Comparison of ENCODE assay signal across 11 mouse cellular contexts in the genomic region with DNA sequence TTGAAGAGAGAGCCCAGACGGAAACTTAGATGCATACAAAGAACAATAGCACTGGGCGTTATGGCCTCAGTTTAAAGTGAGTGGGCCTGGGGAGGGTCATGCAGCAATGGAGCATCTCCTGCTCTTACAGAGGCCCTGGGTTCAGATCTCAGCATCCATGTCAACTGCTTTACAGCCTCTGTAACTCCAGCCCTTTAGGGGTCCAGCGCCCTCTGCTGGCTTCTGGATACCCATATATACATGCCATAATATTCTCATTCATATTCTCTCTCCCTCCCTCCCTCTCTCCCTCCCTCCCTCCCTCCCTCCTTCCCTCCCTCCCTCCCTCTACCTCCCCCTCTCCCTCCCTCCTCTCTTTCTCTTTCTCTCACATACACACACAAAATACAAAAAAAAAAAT. TPM values are rescaled to one million over a fixed set of nuclear protein-coding genes. Genes with fewer than 3 reads are reported as not detected.
DNase-seq lines count a peak whose midpoint lies in the region; ATAC-seq and TF ChIP-seq lines count a peak whose summit lies in the region.
"Had no signal": no experiment of that assay in that cellular context is flagged by ENCODE, and none has a peak within 500 bp of the region (broad histone marks: within the 10 kb centered on the region; RNA-seq: fewer than 3 reads in every experiment).

No protein-coding gene starts in this region.

- peak; percentile 72 for ATAC-seq in megakaryocyte progenitor cell, adult 5-6 weeks (replicated peaks; ENCODE audit: poor library complexity)

- no peaks in the 10 kb centered on the region for H3K27me3 ChIP-seq in heart, adult 2 months (ENCODE audit: control insufficient read depth, insufficient read depth, low read length)
- H3K27me3 ChIP-seq: hindbrain, embryonic 15.5 days; limb, embryonic 13.5 days had no signal

- no peak for TF ChIP-seq EP300 in heart, adult 2 months (IDR thresholded peaks at IDR 0.05; ENCODE audit: insufficient read depth, low read depth, low read length)

- no peaks in the 10 kb centered on the region for H3K79me2 ChIP-seq in heart, adult 2 months (replicated peaks; ENCODE audit: control insufficient read depth, insufficient read depth, low read length)

- peak; percentile 28 for TF ChIP-seq CTCF in heart, adult 2 months (IDR thresholded peaks at IDR 0.05)

- H3K4me1 ChIP-seq in heart, adult 2 months (ENCODE audit: control insufficient read depth, insufficient read depth, low read length) = peaks cover 4% of the 10 kb centered on the region
- H3K4me1 ChIP-seq: hindbrain, embryonic 15.5 days had no signal

- DNase-seq in heart, adult 2 months = no peak
- DNase-seq in heart, postnatal 10 days = no peak
- DNase-seq in 416B (ENCODE audit: low read depth) (peak; percentile 51), R1 (ENCODE audit: low read depth, low spot score) (peak; percentile 62)
- no peak for DNase-seq in frontal cortex, postnatal 36 days (ENCODE audit: low spot score in 2 of 2)
- DNase-seq in ovary, postnatal 10 days (ENCODE audit: low spot score) = no peak
- no peak for DNase-seq in cerebellum, postnatal 36 days
- DNase-seq: gastrocnemius, postnatal 10 days had no signal

- intact Hi-C loops in heart, adult 2 months (cut with DNase I) = loop anchor here (5.0 kb wide), 2 partner anchors 50 to 135 kb away; a partner anchor contains a TSS
- intact Hi-C loops in heart, postnatal 10 days (cut with DNase I) = loop anchor here (5.0 kb wide), 1 partner anchor 45 kb away; no protein-coding TSS in a partner anchor

- 71% methylated on average over 3 of the region's 3 CpGs for WGBS in heart, adult 2 months

- H3K36me3 ChIP-seq in heart, adult 2 months (ENCODE audit: control insufficient read depth, insufficient read depth, low read length) = no peaks in the 10 kb centered on the region
- H3K36me3 ChIP-seq: hindbrain, embryonic 15.5 days; limb, embryonic 13.5 days had no signal

- no peak for TF ChIP-seq POLR2A in heart, adult 2 months (IDR thresholded peaks at IDR 0.05; ENCODE audit: insufficient read depth, low read depth, low read length)

- no peak overlapping the region for H3K4me3 ChIP-seq in heart, adult 2 months
- H3K4me3 ChIP-seq: hindbrain, embryonic 15.5 days; limb, embryonic 13.5 days had no signal

- no peak overlapping the region for H3K27ac ChIP-seq in heart, adult 2 months
- H3K27ac ChIP-seq: hindbrain, embryonic 15.5 days; limb, embryonic 13.5 days had no signal

- H3K9ac ChIP-seq in heart, adult 2 months (ENCODE audit: low read depth, low read length) = no peak overlapping the region
- H3K9ac ChIP-seq: hindbrain, embryonic 15.5 days; limb, embryonic 13.5 days had no signal

RNA-seq across cellular contexts. Expression of a gene that starts 49.0 kb away (rescaled TPM):
- 10 to 100 TPM; 16.1 to 20.2 TPM for total RNA-seq in heart, adult 2 months (2021)
- 17.7 and 21.9 TPM in 2 replicates for polyA plus RNA-seq in heart, adult 2 months (2012; rRNA removed)
- total RNA-seq in heart, postnatal 10 days (2021) = 10 to 100 TPM; 21.1 to 23.7 TPM
- total RNA-seq in megakaryocyte progenitor cell, adult 5-6 weeks (2015) = 8.8 and 11.3 TPM in 2 replicates
- total RNA-seq in megakaryocyte progenitor cell, adult 5-6 weeks (2017) = 6.9 and 9.4 TPM in 2 replicates

Comparison
In these comparisons a context has a peak if more than half of its experiments do, and no peak if none do; other contexts are left out.
1. DNase-seq: peak in 416B (single experiment) and R1 (single experiment); none in heart, adult 2 months (0 of 2), heart, postnatal 10 days (0 of 2), frontal cortex, postnatal 36 days (0 of 2), ovary, postnatal 10 days (single experiment) and cerebellum, postnatal 36 days (0 of 2).